8 mouse cellular contexts compared by ENCODE assay signal in the genomic region with DNA sequence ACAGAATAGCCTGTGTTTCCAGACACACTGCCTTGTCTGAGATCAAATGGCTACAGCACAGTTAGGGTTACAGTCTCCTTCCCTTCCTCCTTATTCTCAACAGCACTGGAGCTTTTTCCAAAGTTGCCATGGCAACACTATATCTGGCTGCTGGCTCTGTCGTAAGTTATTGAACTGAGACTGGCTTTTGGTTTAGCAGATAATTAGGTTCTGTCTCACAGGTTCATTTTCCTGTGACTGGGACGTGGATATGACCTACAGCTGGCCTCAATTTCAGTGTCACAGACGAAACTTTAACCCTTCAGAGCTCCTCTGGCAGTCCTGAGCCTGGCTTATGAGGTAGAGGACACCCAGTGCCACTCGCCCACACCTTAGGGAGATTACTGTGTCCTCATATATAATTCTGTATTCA.
A peak's percentile ranks its signal among the peaks of the same experiment; 100 is the strongest.
DNase-seq lines count a peak whose midpoint lies in the region; ATAC-seq lines count a peak whose summit lies in the region.

No protein-coding gene starts in this region.

- 0 out of 2 replicates have a peak overlapping the region, but pooled peaks have one; percentile 3 for H3K27ac ChIP-seq in embryonic facial prominence, embryonic 14.5 days (replicated peaks; ENCODE audit: low read depth, low read length)
- peak overlapping the region; percentile 79 for H3K27ac ChIP-seq in neural tube, embryonic 12.5 days
- no peak overlapping the region for H3K27ac ChIP-seq in liver, embryonic 11.5 days (ENCODE audit: low read depth, low read length)

- no peak overlapping the region for H3K9ac ChIP-seq in embryonic facial prominence, embryonic 14.5 days (ENCODE audit: low read depth, low read length)
- no peak overlapping the region for H3K9ac ChIP-seq in neural tube, embryonic 12.5 days
- H3K9ac ChIP-seq in liver, embryonic 11.5 days (ENCODE audit: low read depth, low read length), result no peak overlapping the region

- no peaks in the 10 kb centered on the region for H3K27me3 ChIP-seq in embryonic facial prominence, embryonic 14.5 days (replicated peaks; ENCODE audit: control insufficient read depth, insufficient read depth, low read length)
- no peaks in the 10 kb centered on the region for H3K27me3 ChIP-seq in neural tube, embryonic 12.5 days (replicated peaks)
- no peaks in the 10 kb centered on the region for H3K27me3 ChIP-seq in liver, embryonic 11.5 days (replicated peaks; ENCODE audit: control insufficient read depth, insufficient read depth, low read length)

- no peak overlapping the region for H3K4me3 ChIP-seq in embryonic facial prominence, embryonic 14.5 days (ENCODE audit: low read depth, low read length)
- no peak overlapping the region for H3K4me3 ChIP-seq in neural tube, embryonic 12.5 days
- no peak overlapping the region for H3K4me3 ChIP-seq in liver, embryonic 11.5 days (ENCODE audit: low read depth, low read length)

- WGBS in embryonic facial prominence, embryonic 14.5 days, result 19% methylated on average over 4 of the region's 4 CpGs
- WGBS in neural tube, embryonic 12.5 days, result 16% methylated on average over 4 of the region's 4 CpGs
- WGBS in liver, embryonic 11.5 days, result 39% methylated on average over 4 of the region's 4 CpGs

- peaks cover 7% of the 10 kb centered on the region for H3K4me1 ChIP-seq in embryonic facial prominence, embryonic 14.5 days (ENCODE audit: control insufficient read depth, insufficient read depth, low read length)
- H3K4me1 ChIP-seq in neural tube, embryonic 12.5 days, result peaks cover 18% of the 10 kb centered on the region
- H3K4me1 ChIP-seq in liver, embryonic 11.5 days (replicated peaks; ENCODE audit: control insufficient read depth, insufficient read depth, low read length), result no peaks in the 10 kb centered on the region

- peak; percentile 88 for ATAC-seq in embryonic facial prominence, embryonic 14.5 days (ENCODE audit: low read depth)
- peak; percentile 86 for ATAC-seq in neural tube, embryonic 12.5 days (ENCODE audit: low FRiP score, low read depth)
- no peak for ATAC-seq in liver, embryonic 11.5 days (replicated peaks; ENCODE audit: low FRiP score)

- no peaks in the 10 kb centered on the region for H3K9me3 ChIP-seq in embryonic facial prominence, embryonic 14.5 days (ENCODE audit: control insufficient read depth, low read length)
- no peaks in the 10 kb centered on the region for H3K9me3 ChIP-seq in neural tube, embryonic 12.5 days
- no peaks in the 10 kb centered on the region for H3K9me3 ChIP-seq in liver, embryonic 11.5 days (ENCODE audit: control insufficient read depth, low read length)

- DNase-seq in layer of hippocampus, adult 18-20 months (ENCODE audit: low spot score in 2 of 2), result peak; percentile 52 to 79
- DNase-seq in layer of hippocampus, adult 9-10 months (ENCODE audit: low spot score), result no peak
- peak; percentile 82 for DNase-seq in embryonic facial prominence, embryonic 14.5 days (ENCODE audit: low spot score)
- DNase-seq in layer of hippocampus, adult 8-10 months (ENCODE audit: low spot score in 2 of 2), result peak; percentile 54 to 64
- DNase-seq in liver, embryonic 11.5 days (ENCODE audit: low spot score), result no peak
- DNase-seq in cerebellum, postnatal 25 days, result no peak
- no peak for DNase-seq in urinary bladder, adult 2 months (ENCODE audit: low spot score)

- H3K4me2 ChIP-seq in embryonic facial prominence, embryonic 14.5 days (ENCODE audit: low read depth, low read length), result no peak overlapping the region
- H3K4me2 ChIP-seq in neural tube, embryonic 12.5 days (replicated peaks), result no peak overlapping the region; the same call in 1 of the 2 replicates
- H3K4me2 ChIP-seq in liver, embryonic 11.5 days, result no peak overlapping the region

- 0 out of 2 replicates have a peak, but pooled peaks cover 5% of the 10 kb centered on the region for H3K36me3 ChIP-seq in embryonic facial prominence, embryonic 14.5 days (ENCODE audit: control insufficient read depth, insufficient read depth, low read length)
- no peaks in the 10 kb centered on the region for H3K36me3 ChIP-seq in neural tube, embryonic 12.5 days
- no peaks in the 10 kb centered on the region for H3K36me3 ChIP-seq in liver, embryonic 11.5 days (ENCODE audit: control insufficient read depth, insufficient read depth, low read length)

Comparison
In these comparisons a context has a peak if more than half of its experiments do, and no peak if none do; other contexts are left out.
1. DNase-seq: peak in layer of hippocampus, adult 18-20 months (2 of 2), embryonic facial prominence, embryonic 14.5 days (single experiment) and layer of hippocampus, adult 8-10 months (2 of 2); none in layer of hippocampus, adult 9-10 months (single experiment), liver, embryonic 11.5 days (single experiment), cerebellum, postnatal 25 days (0 of 2) and urinary bladder, adult 2 months (single experiment).